Mouse (Mus musculus): ENCODE measurements around the gene 1700018F24Rik. TPM values are rescaled to one million over a fixed set of nuclear protein-coding genes. Genes with fewer than 3 reads are reported as not detected.
"Not testable (repeated sequence)": the region's sequence is repeated elsewhere in the genome, so short reads cannot be mapped to it uniquely, and the experiment has no call there.

Gene 1700018F24Rik
- not detected in 2 replicates for polyA plus RNA-seq (2012; rRNA removed)

- not testable (repeated sequence) for H3K4me3 ChIP-seq (ENCODE audit: insufficient read depth, low read length); H3K4me1 ChIP-seq (ENCODE audit: control insufficient read depth, insufficient read depth, low read length); H3K27ac ChIP-seq (ENCODE audit: insufficient read depth, low read length)
Measured at GRCm38 (mm10) chr5:145042690-145043089, at the start of gene 1700018F24Rik. 1700018F24Rik (plus strand) TSS chr5:145042990.

DNA sequence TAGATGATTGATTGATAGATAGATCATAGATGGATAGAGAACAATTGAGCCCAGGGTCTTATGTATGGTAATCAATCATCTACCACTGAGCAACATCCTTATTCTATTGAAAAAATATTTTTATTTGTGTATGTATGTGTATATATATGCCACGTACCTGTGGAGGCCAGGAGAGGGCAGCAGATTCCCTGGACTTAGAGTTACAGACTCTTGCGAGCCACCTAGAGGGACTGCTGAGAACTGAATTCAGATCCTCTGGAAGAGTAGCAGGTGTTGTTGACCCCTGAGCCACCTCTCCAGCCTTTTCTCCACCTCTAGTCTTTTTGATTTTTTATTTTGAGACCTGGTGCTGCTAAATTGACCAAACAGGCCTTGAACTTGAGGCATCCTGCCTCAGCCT is 44.3 kb upstream of the 1700018F24Rik start:
- H3K27ac ChIP-seq (ENCODE audit: insufficient read depth, low read length): no peak overlapping the region
- H3K4me3 ChIP-seq (ENCODE audit: insufficient read depth, low read length): no peak overlapping the region
- no peaks in the 10 kb centered on the region for H3K4me1 ChIP-seq (ENCODE audit: control insufficient read depth, insufficient read depth, low read length)
- TF ChIP-seq CTCF (IDR thresholded peaks at IDR 0.05; ENCODE audit: extremely low read depth, insufficient read depth, low read length) (0 out of 2 replicates have a peak, but pooled peaks have one; percentile 21), POLR2A (IDR thresholded peaks at IDR 0.05; ENCODE audit: extremely low read depth, insufficient read depth, low read length) (no peak)

DNA sequence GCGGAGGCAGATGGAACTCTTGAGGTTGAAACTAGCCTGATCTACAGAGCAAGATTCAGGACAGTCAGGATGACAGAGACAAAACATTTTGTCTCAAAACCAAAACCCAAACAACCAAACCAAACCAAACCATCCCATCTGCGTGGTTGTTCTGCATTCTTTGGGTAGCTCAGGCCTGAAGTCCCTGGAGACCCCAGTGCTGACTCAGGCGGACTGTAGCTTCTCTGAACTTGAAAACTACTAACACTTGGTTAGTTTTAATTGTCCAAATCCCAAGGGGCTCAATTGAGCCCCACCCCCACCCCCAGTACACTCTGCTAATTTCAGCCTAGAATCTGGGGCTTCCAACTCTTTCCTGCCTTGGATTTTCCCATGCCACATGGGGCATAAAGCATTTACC is 39.4 kb upstream of the 1700018F24Rik start:
- Histone ChIP-seq H3K4me3 (ENCODE audit: insufficient read depth, low read length) (no peak overlapping the region), H3K27ac (ENCODE audit: insufficient read depth, low read length) (no peak overlapping the region), H3K4me1 (ENCODE audit: control insufficient read depth, insufficient read depth, low read length) (no peaks in the 10 kb centered on the region)
- TF ChIP-seq POLR2A (IDR thresholded peaks at IDR 0.05; ENCODE audit: extremely low read depth, insufficient read depth, low read length): no peak
- TF ChIP-seq CTCF (IDR thresholded peaks at IDR 0.05; ENCODE audit: extremely low read depth, insufficient read depth, low read length): no peak

- TF ChIP-seq CTCF (IDR thresholded peaks at IDR 0.05; ENCODE audit: extremely low read depth, insufficient read depth, low read length) (no peak), POLR2A (IDR thresholded peaks at IDR 0.05; ENCODE audit: extremely low read depth, insufficient read depth, low read length) (no peak)
- H3K27ac ChIP-seq (ENCODE audit: insufficient read depth, low read length): no peak overlapping the region
- H3K4me1 ChIP-seq (ENCODE audit: control insufficient read depth, insufficient read depth, low read length): no peaks in the 10 kb centered on the region
- no peak overlapping the region for H3K4me3 ChIP-seq (ENCODE audit: insufficient read depth, low read length)
Measured at GRCm38 (mm10) chr5:145004495-145004894, 38.3 kb upstream of the 1700018F24Rik start.

DNA sequence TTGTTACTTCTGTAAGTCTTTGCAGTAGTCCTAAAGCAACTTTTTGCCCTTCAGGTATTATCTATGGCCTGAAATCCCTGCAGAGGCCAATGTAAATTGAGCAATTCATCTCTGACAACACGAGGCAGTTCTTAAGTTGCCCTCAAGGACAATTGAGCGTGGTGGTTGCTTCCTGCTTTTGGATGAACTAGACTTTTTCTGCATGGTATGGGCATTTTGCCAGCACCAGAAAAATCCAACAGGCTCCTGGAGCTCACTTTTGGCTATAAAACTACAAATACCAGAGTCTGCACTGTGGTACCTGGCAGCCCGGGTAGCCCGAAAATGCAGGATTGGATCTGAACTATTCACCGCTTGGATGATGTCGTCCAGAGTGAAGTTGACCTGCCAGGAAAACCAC is 37.2 kb upstream of the 1700018F24Rik start:
- Histone ChIP-seq H3K27ac (ENCODE audit: insufficient read depth, low read length) (no peak overlapping the region), H3K4me3 (ENCODE audit: insufficient read depth, low read length) (no peak overlapping the region), H3K4me1 (ENCODE audit: control insufficient read depth, insufficient read depth, low read length) (no peaks in the 10 kb centered on the region)
- TF ChIP-seq CTCF (IDR thresholded peaks at IDR 0.05; ENCODE audit: extremely low read depth, insufficient read depth, low read length): no peak
- no peak for TF ChIP-seq POLR2A (IDR thresholded peaks at IDR 0.05; ENCODE audit: extremely low read depth, insufficient read depth, low read length)

GRCm38 (mm10) chr5:145008878-145009659 is 33.7 kb upstream of the 1700018F24Rik start:
- Histone ChIP-seq H3K27ac (ENCODE audit: insufficient read depth, low read length) (no peak overlapping the region), H3K4me1 (ENCODE audit: control insufficient read depth, insufficient read depth, low read length) (no peaks in the 10 kb centered on the region), H3K4me3 (ENCODE audit: insufficient read depth, low read length) (no peak overlapping the region)
- TF ChIP-seq POLR2A (IDR thresholded peaks at IDR 0.05; ENCODE audit: extremely low read depth, insufficient read depth, low read length) (no peak), CTCF (IDR thresholded peaks at IDR 0.05; ENCODE audit: extremely low read depth, insufficient read depth, low read length) (no peak)

DNA sequence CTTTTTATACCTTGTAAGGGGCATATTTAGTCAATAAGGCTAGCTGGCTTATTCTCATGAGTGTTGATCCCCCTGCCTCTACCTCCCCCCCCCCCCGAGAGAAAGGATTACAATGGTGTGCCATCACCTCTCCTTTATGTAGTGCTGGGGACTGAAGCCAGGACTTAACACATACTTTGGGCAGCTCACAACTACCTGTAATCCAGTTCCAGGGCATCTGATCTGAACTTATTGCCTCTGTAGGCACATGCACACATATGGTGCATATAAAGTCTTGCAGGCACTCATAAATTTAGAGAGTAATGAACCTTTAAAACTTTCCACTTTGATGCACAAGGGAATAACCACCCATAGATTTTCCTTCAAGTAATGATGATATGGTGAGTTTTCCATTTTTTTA is 28.5 kb upstream of the 1700018F24Rik start:
- H3K4me3 ChIP-seq (ENCODE audit: insufficient read depth, low read length): no peak overlapping the region
- no peak overlapping the region for H3K27ac ChIP-seq (ENCODE audit: insufficient read depth, low read length)
- no peaks in the 10 kb centered on the region for H3K4me1 ChIP-seq (ENCODE audit: control insufficient read depth, insufficient read depth, low read length)
- no peak for TF ChIP-seq CTCF (IDR thresholded peaks at IDR 0.05; ENCODE audit: extremely low read depth, insufficient read depth, low read length)
- TF ChIP-seq POLR2A (IDR thresholded peaks at IDR 0.05; ENCODE audit: extremely low read depth, insufficient read depth, low read length): no peak

GRCm38 (mm10) chr5:145016761-145017160 is 26.0 kb upstream of the 1700018F24Rik start:
- H3K4me3 ChIP-seq (ENCODE audit: insufficient read depth, low read length); H3K27ac ChIP-seq (ENCODE audit: insufficient read depth, low read length); H3K4me1 ChIP-seq (ENCODE audit: control insufficient read depth, insufficient read depth, low read length): not testable (repeated sequence)

- not testable (repeated sequence) for H3K4me1 ChIP-seq (ENCODE audit: control insufficient read depth, insufficient read depth, low read length); H3K4me3 ChIP-seq (ENCODE audit: insufficient read depth, low read length)
Measured at GRCm38 (mm10) chr5:145020254-145020653, 22.5 kb upstream of the 1700018F24Rik start.

DNA sequence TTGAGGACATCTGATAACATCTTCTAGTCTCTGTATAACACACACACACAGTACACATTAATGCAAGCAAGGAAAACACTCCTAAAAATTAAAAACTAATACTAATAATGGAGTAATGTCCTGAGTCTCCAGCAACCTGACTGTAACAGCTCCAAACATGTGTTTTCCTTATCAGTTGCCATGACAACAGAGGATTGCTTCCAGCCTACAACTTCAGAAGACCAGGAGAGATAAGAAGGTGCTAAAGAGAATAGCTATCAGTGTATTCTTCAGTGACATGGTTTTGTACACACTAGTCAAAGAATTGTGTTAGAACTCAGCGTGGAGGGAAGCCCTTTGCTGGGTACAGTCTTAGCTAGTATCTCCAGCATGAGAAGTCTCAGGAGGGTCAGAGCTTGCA is 22.1 kb upstream of the 1700018F24Rik start:
- not testable (repeated sequence) for H3K27ac ChIP-seq (ENCODE audit: insufficient read depth, low read length); H3K4me3 ChIP-seq (ENCODE audit: insufficient read depth, low read length); H3K4me1 ChIP-seq (ENCODE audit: control insufficient read depth, insufficient read depth, low read length)

More at GRCm38 (mm10) chr5:145020254-145020653, 22.5 kb upstream of the 1700018F24Rik start:
- not testable (repeated sequence) for H3K27ac ChIP-seq (ENCODE audit: insufficient read depth, low read length)

- not testable (repeated sequence) for H3K4me1 ChIP-seq (ENCODE audit: control insufficient read depth, insufficient read depth, low read length); H3K4me3 ChIP-seq (ENCODE audit: insufficient read depth, low read length); H3K27ac ChIP-seq (ENCODE audit: insufficient read depth, low read length)
Measured at GRCm38 (mm10) chr5:145030476-145030875, 12.3 kb upstream of the 1700018F24Rik start.

GRCm38 (mm10) chr5:145032391-145032790 is 10.4 kb upstream of the 1700018F24Rik start, which contains the start of gene Gm4871:
Gm4871 (minus strand) TSS chr5:145032754.
- H3K4me1 ChIP-seq (ENCODE audit: control insufficient read depth, insufficient read depth, low read length); H3K27ac ChIP-seq (ENCODE audit: insufficient read depth, low read length); H3K4me3 ChIP-seq (ENCODE audit: insufficient read depth, low read length): not testable (repeated sequence)
